Mouse (Mus musculus): ENCODE measurements around the gene Mylk.

- no peak for TF ChIP-seq CTCF (IDR thresholded peaks at IDR 0.05; ENCODE audit: borderline replicate concordance, insufficient read depth, low read depth, low read length)
- no peak for TF ChIP-seq POLR2A (IDR thresholded peaks at IDR 0.05; ENCODE audit: borderline replicate concordance, insufficient read depth, low read length)
These were observed 276.9 kb downstream of the Mylk start for GRCm38 (mm10) chr16:35021903-35022241.

Data from cerebellum, adult 2 months (tissue).